ENCODE assay signal across 12 mouse cellular contexts in the genomic region with DNA sequence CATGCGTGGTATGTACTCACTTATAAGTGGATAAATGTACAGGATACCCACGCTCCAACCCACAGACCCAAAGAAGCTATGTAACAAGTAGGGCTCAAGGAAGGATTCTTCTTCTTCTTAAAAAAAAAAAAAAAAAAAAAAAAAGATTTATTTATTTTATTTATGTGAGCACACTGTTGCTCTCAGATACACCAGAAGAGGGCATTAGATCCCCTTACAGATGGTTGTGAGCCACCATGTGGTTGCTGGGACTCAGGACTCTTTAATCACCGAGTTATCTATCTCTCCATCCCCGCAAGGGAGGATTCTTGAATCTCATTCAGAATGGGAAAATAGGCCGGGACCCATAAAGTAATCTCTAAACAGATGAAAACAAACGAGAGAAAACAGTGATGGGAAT. TPM values are rescaled to one million over a fixed set of nuclear protein-coding genes. Genes with fewer than 3 reads are reported as not detected.
DNase-seq lines count a peak whose midpoint lies in the region; ATAC-seq and TF ChIP-seq lines count a peak whose summit lies in the region.
"Had no signal": no experiment of that assay in that cellular context is flagged by ENCODE, and none has a peak within 500 bp of the region (broad histone marks: within the 10 kb centered on the region; RNA-seq: fewer than 3 reads in every experiment).

No protein-coding gene starts in this region.

- TF ChIP-seq EP300 in stomach, postnatal 0 days (optimal IDR thresholded peaks at IDR 0.05) = no peak

- TF ChIP-seq CTCF in kidney, postnatal 0 days (IDR thresholded peaks at IDR 0.05; ENCODE audit: low read depth) = peak; percentile 44
- peak; percentile 54 for TF ChIP-seq CTCF in midbrain, postnatal 0 days (IDR thresholded peaks at IDR 0.05)
- peak; percentile 53 for TF ChIP-seq CTCF in stomach, postnatal 0 days (IDR thresholded peaks at IDR 0.05; ENCODE audit: low read depth)

- H3K36me3 ChIP-seq in kidney, postnatal 0 days (ENCODE audit: insufficient read depth, low read length) = no peaks in the 10 kb centered on the region
- no peaks in the 10 kb centered on the region for H3K36me3 ChIP-seq in midbrain, postnatal 0 days (ENCODE audit: insufficient read depth, low read length)
- H3K36me3 ChIP-seq in midbrain, embryonic 11.5 days (ENCODE audit: control insufficient read depth, insufficient read depth, low read length) = no peaks in the 10 kb centered on the region
- H3K36me3 ChIP-seq in stomach, postnatal 0 days (ENCODE audit: control insufficient read depth, insufficient read depth, low read length) = no peaks in the 10 kb centered on the region
- H3K36me3 ChIP-seq: embryonic facial prominence, embryonic 15.5 days; limb, embryonic 15.5 days had no signal

- no peak overlapping the region for H3K4me3 ChIP-seq in kidney, postnatal 0 days (replicated peaks; ENCODE audit: low read depth, low read length)
- no peak overlapping the region for H3K4me3 ChIP-seq in midbrain, postnatal 0 days (ENCODE audit: low read depth, low read length)
- no peak overlapping the region for H3K4me3 ChIP-seq in midbrain, embryonic 11.5 days (ENCODE audit: low read depth, low read length)
- H3K4me3 ChIP-seq in stomach, postnatal 0 days (ENCODE audit: low read depth, low read length) = no peak overlapping the region
- H3K4me3 ChIP-seq: embryonic facial prominence, embryonic 15.5 days; limb, embryonic 15.5 days had no signal

- ATAC-seq in kidney, postnatal 0 days (replicated peaks; ENCODE audit: low FRiP score, low read depth) = no peak
- ATAC-seq in midbrain, postnatal 0 days (ENCODE audit: low FRiP score) = no peak
- ATAC-seq in midbrain, embryonic 11.5 days (ENCODE audit: low FRiP score) = no peak
- no peak for ATAC-seq in stomach, postnatal 0 days (ENCODE audit: low FRiP score, low TSS enrichment)

- H3K9ac ChIP-seq in kidney, postnatal 0 days (ENCODE audit: low read depth, low read length) = no peak overlapping the region
- no peak overlapping the region for H3K9ac ChIP-seq in midbrain, postnatal 0 days (replicated peaks; ENCODE audit: low read length, poor library complexity, severe bottlenecking)
- no peak overlapping the region for H3K9ac ChIP-seq in midbrain, embryonic 11.5 days (ENCODE audit: low read length)
- H3K9ac ChIP-seq in stomach, postnatal 0 days (ENCODE audit: low read length) = no peak overlapping the region
- H3K9ac ChIP-seq: embryonic facial prominence, embryonic 15.5 days; limb, embryonic 15.5 days had no signal

- H3K9me3 ChIP-seq in kidney, postnatal 0 days (replicated peaks; ENCODE audit: low read length) = no peaks in the 10 kb centered on the region
- no peaks in the 10 kb centered on the region for H3K9me3 ChIP-seq in midbrain, postnatal 0 days (ENCODE audit: low read length)
- no peaks in the 10 kb centered on the region for H3K9me3 ChIP-seq in midbrain, embryonic 11.5 days (ENCODE audit: control insufficient read depth, low read length)
- no peaks in the 10 kb centered on the region for H3K9me3 ChIP-seq in stomach, postnatal 0 days (ENCODE audit: control insufficient read depth, low read length)
- H3K9me3 ChIP-seq: embryonic facial prominence, embryonic 15.5 days; limb, embryonic 15.5 days had no signal

- no peaks in the 10 kb centered on the region for H3K27me3 ChIP-seq in kidney, postnatal 0 days (ENCODE audit: insufficient read depth, low read length)
- H3K27me3 ChIP-seq in midbrain, postnatal 0 days (ENCODE audit: insufficient read depth, low read length) = no peaks in the 10 kb centered on the region
- no peaks in the 10 kb centered on the region for H3K27me3 ChIP-seq in midbrain, embryonic 11.5 days (ENCODE audit: control insufficient read depth, insufficient read depth, low read length)
- H3K27me3 ChIP-seq in stomach, postnatal 0 days (ENCODE audit: control insufficient read depth, insufficient read depth, low read length) = no peaks in the 10 kb centered on the region
- H3K27me3 ChIP-seq: embryonic facial prominence, embryonic 15.5 days; limb, embryonic 15.5 days had no signal

- H3K4me2 ChIP-seq in kidney, postnatal 0 days (ENCODE audit: low read length) = no peak overlapping the region
- H3K4me2 ChIP-seq in midbrain, postnatal 0 days (ENCODE audit: low read depth, low read length, poor library complexity, severe bottlenecking) = no peak overlapping the region
- no peak overlapping the region for H3K4me2 ChIP-seq in midbrain, embryonic 11.5 days
- H3K4me2 ChIP-seq in stomach, postnatal 0 days (replicated peaks; ENCODE audit: low read depth) = no peak overlapping the region
- H3K4me2 ChIP-seq: embryonic facial prominence, embryonic 15.5 days; limb, embryonic 15.5 days had no signal

- peak; percentile 31 for DNase-seq in cerebellum, adult 9-10 months
- no peak for DNase-seq in cerebellum, postnatal 14 days
- peak; percentile 12 for DNase-seq in kidney, postnatal 0 days (ENCODE audit: low spot score)
- DNase-seq in kidney, postnatal 10 days = no peak
- DNase-seq in midbrain, postnatal 0 days (ENCODE audit: low spot score) = peak; percentile 17
- DNase-seq in midbrain, embryonic 11.5 days (ENCODE audit: low spot score, missing footprints) = no peak
- DNase-seq in stomach, postnatal 0 days (ENCODE audit: low spot score) = no peak
- no peak for DNase-seq in spleen, adult 12 weeks (ENCODE audit: low spot score)
- DNase-seq: cerebellum, postnatal 36 days; thymus, adult 18-20 months had no signal

- H3K27ac ChIP-seq in kidney, postnatal 0 days = no peak overlapping the region
- H3K27ac ChIP-seq in midbrain, postnatal 0 days (ENCODE audit: low read depth, low read length) = no peak overlapping the region
- H3K27ac ChIP-seq in midbrain, embryonic 11.5 days (ENCODE audit: low read depth, low read length) = no peak overlapping the region
- no peak overlapping the region for H3K27ac ChIP-seq in stomach, postnatal 0 days (replicated peaks)
- H3K27ac ChIP-seq: embryonic facial prominence, embryonic 15.5 days; limb, embryonic 15.5 days had no signal

- H3K4me1 ChIP-seq in kidney, postnatal 0 days (replicated peaks; ENCODE audit: insufficient read depth, low read length) = no peaks in the 10 kb centered on the region
- no peaks in the 10 kb centered on the region for H3K4me1 ChIP-seq in midbrain, postnatal 0 days (ENCODE audit: insufficient read depth, low read length)
- no peaks in the 10 kb centered on the region; the same call in 1 of the 2 replicates for H3K4me1 ChIP-seq in midbrain, embryonic 11.5 days (ENCODE audit: control insufficient read depth, insufficient read depth, low read length)
- no peaks in the 10 kb centered on the region for H3K4me1 ChIP-seq in stomach, postnatal 0 days (replicated peaks; ENCODE audit: control insufficient read depth, insufficient read depth)
- H3K4me1 ChIP-seq: embryonic facial prominence, embryonic 15.5 days; limb, embryonic 15.5 days had no signal

- WGBS in kidney, postnatal 0 days = 54% methylated on average over 6 of the region's 6 CpGs
- 55% methylated on average over 6 of the region's 6 CpGs for WGBS in midbrain, postnatal 0 days
- WGBS in midbrain, embryonic 11.5 days = 63% methylated on average over 6 of the region's 6 CpGs
- WGBS in stomach, postnatal 0 days = 49% methylated on average over 6 of the region's 6 CpGs

RNA-seq across cellular contexts. Expression of a gene that starts 33.2 kb away (rescaled TPM):
- polyA plus RNA-seq in kidney, postnatal 0 days (2015; fragmentation: Nextera tagmentation; extraction: Ambion mirVana) = 1.3 and 1.4 TPM in 2 replicates
- total RNA-seq in midbrain, postnatal 0 days (2014; rRNA removed) = 6.2 and 8.2 TPM in 2 replicates
- polyA plus RNA-seq in midbrain, postnatal 0 days (2015; fragmentation: Nextera tagmentation; extraction: Ambion mirVana) = 1.5 and 1.8 TPM in 2 replicates
- 4.4 and 4.9 TPM in 2 replicates for polyA plus RNA-seq in midbrain, embryonic 11.5 days (2014; fragmentation: Nextera tagmentation; extraction: Ambion mirVana)
- 0.50 and 0.62 TPM in 2 replicates for polyA plus RNA-seq in stomach, postnatal 0 days (2015; fragmentation: Nextera tagmentation; extraction: Ambion mirVana)

Comparison
In these comparisons a context has a peak if more than half of its experiments do, and no peak if none do; other contexts are left out.
1. DNase-seq: peak in cerebellum, adult 9-10 months (single experiment), kidney, postnatal 0 days (single experiment) and midbrain, postnatal 0 days (single experiment); none in cerebellum, postnatal 14 days (0 of 2), kidney, postnatal 10 days (single experiment), midbrain, embryonic 11.5 days (single experiment), stomach, postnatal 0 days (single experiment) and spleen, adult 12 weeks (single experiment).
2. Peak in every context shown above with its lines, with median percentiles within 50 percentile points of each other: CTCF ChIP-seq.